Mouse (Mus musculus): Measurements from ENCODE around the gene Gopc. TPM values are rescaled to one million over a fixed set of nuclear protein-coding genes. Genes with fewer than 3 reads are reported as not detected.

The Gopc gene
- polyA plus RNA-seq (2012; rRNA removed), result 15.7 and 15.9 TPM in 2 replicates

GRCm38 (mm10) chr10:52381845-52382591 is at the start of gene Gopc:
TSS of gene Gopc (minus strand) at chr10:52382124.

GRCm38 (mm10) chr10:52417299-52417997 is 35.5 kb upstream of the Gopc start, which contains the start of gene Nus1:
TSS of gene Nus1 (plus strand) at chr10:52417547.

DNA sequence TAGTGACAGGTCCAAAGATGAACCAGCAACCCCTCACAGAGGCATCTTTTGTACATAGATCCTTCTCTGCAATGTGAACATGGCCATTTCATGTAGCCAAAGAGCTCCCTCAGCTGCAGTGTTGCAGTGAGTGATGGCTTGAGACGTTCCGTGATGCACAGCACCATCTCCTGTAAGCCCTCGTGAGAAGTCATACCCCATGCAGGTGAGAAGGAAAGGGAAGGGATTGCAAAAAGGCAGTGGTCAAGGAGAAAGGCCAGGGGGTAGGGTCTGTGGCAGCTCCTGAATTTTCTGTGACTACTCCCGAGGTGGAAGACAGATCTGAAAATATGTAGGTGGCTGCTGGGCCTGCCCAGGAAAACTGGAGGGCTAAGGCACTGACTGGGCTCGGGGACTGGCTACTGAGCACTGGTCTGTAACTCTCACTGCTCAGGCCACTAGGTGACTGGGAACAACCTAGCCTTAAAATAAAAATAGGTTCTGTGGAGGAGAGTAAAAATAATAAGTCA is 7.1 kb upstream of the Gopc start, which contains the start of gene Nepn:
Gene Nepn (plus strand): TSS at position 51 of the 509 bp plus-strand sequence.

GRCm38 (mm10) chr10:52358467-52358866 is 23.5 kb downstream of the Gopc start, which contains the start of gene Gm26741:
TSS of gene Gm26741 (plus strand) at chr10:52358767.

Other genes starting within 250 kb of the Gopc start
- 0.02 and 0.07 TPM in 2 replicates for gene Ros1, start 186.9 kb downstream of the Gopc start, polyA plus RNA-seq (2012; rRNA removed)
- 10.3 and 11.7 TPM in 2 replicates for gene Dcbld1, start 148.5 kb downstream of the Gopc start, polyA plus RNA-seq (2012; rRNA removed)
- not detected in 2 replicates for gene Gm26741, start 23.4 kb downstream of the Gopc start, polyA plus RNA-seq (2012; rRNA removed)
- gene Nepn, start 6.8 kb upstream of the Gopc start, polyA plus RNA-seq (2012; rRNA removed), result 0.71 and 1.2 TPM in 2 replicates
- gene Nus1, start 35.4 kb upstream of the Gopc start, polyA plus RNA-seq (2012; rRNA removed), result 18.5 and 25.4 TPM in 2 replicates